In genomic region chr9:108569381-108570206, GRCm38 (mm10) we compare ENCODE assay signal across 8 mouse cellular contexts. TPM values are rescaled to one million over a fixed set of nuclear protein-coding genes. Genes with fewer than 3 reads are reported as not detected.
DNase-seq lines count a peak whose midpoint lies in the region; ATAC-seq lines count a peak whose summit lies in the region.

Dalrd3 (plus strand) TSS chr9:108569886.

- peaks cover 21% of the 10 kb centered on the region for H3K36me3 ChIP-seq in embryonic facial prominence, embryonic 11.5 days (replicated peaks; ENCODE audit: control insufficient read depth, insufficient read depth, low read depth, low read length)
- H3K36me3 ChIP-seq in limb, embryonic 13.5 days: peaks cover 54% of the 10 kb centered on the region
- H3K36me3 ChIP-seq in midbrain, embryonic 16.5 days (ENCODE audit: control insufficient read depth, insufficient read depth, low read length): peaks cover 29% of the 10 kb centered on the region

- H3K4me3 ChIP-seq in embryonic facial prominence, embryonic 11.5 days (ENCODE audit: low read depth, low read length): peak within 1 kb of the TSS; percentile 40
- peak within 1 kb of the TSS; percentile 71 for H3K4me3 ChIP-seq in limb, embryonic 13.5 days
- H3K4me3 ChIP-seq in midbrain, embryonic 16.5 days (ENCODE audit: low read depth, low read length): peak within 1 kb of the TSS; percentile 61

- ATAC-seq in embryonic facial prominence, embryonic 11.5 days (replicated peaks; ENCODE audit: insufficient number of reproducible peaks, low FRiP score, low TSS enrichment, low read depth): peak; percentile 65
- peak; percentile 45 for ATAC-seq in granulocyte monocyte progenitor cell, adult 5-6 weeks (replicated peaks; ENCODE audit: poor library complexity, severe bottlenecking)
- ATAC-seq in limb, embryonic 13.5 days (ENCODE audit: low FRiP score, low read depth): peak; percentile 63
- ATAC-seq in midbrain, embryonic 16.5 days: peak; percentile 70

- peak within 1 kb of the TSS; percentile 97 for H3K4me2 ChIP-seq in embryonic facial prominence, embryonic 11.5 days (ENCODE audit: low read depth, low read length)
- peak within 1 kb of the TSS; percentile 99 for H3K4me2 ChIP-seq in limb, embryonic 13.5 days (replicated peaks)
- H3K4me2 ChIP-seq in midbrain, embryonic 16.5 days (ENCODE audit: low read length): peak within 1 kb of the TSS; percentile 94

- peak within 1 kb of the TSS; percentile 41 for H3K27ac ChIP-seq in embryonic facial prominence, embryonic 11.5 days (replicated peaks; ENCODE audit: low read depth, low read length)
- H3K27ac ChIP-seq in limb, embryonic 13.5 days: peak within 1 kb of the TSS; percentile 65
- peak within 1 kb of the TSS; percentile 74 for H3K27ac ChIP-seq in midbrain, embryonic 16.5 days (ENCODE audit: low read length)

- WGBS in embryonic facial prominence, embryonic 11.5 days: 6% methylated on average over 42 of the region's 42 CpGs
- 7% methylated on average over 42 of the region's 42 CpGs for WGBS in limb, embryonic 13.5 days
- 6% methylated on average over 42 of the region's 42 CpGs for WGBS in midbrain, embryonic 16.5 days

- peaks cover 12% of the 10 kb centered on the region for H3K4me1 ChIP-seq in embryonic facial prominence, embryonic 11.5 days (ENCODE audit: control insufficient read depth, insufficient read depth, low read length)
- H3K4me1 ChIP-seq in limb, embryonic 13.5 days: peaks cover 43% of the 10 kb centered on the region
- H3K4me1 ChIP-seq in midbrain, embryonic 16.5 days (ENCODE audit: control insufficient read depth, insufficient read depth, low read length): peaks cover 40% of the 10 kb centered on the region

- peak; percentile 93 for DNase-seq in layer of hippocampus, adult 11-12 months (ENCODE audit: low spot score)
- DNase-seq in layer of hippocampus, adult 9-10 months (ENCODE audit: low spot score): no peak
- DNase-seq in embryonic facial prominence, embryonic 11.5 days (ENCODE audit: low spot score): peak; percentile 97
- DNase-seq in kidney, adult 11 months: peak; percentile 96
- DNase-seq in spleen, postnatal 10 days (ENCODE audit: low spot score in 2 of 2): peak; percentile 73 to 90

- peak within 1 kb of the TSS; percentile 63 for H3K9ac ChIP-seq in embryonic facial prominence, embryonic 11.5 days (replicated peaks; ENCODE audit: low read length)
- H3K9ac ChIP-seq in limb, embryonic 13.5 days: peak within 1 kb of the TSS; percentile 78
- peak within 1 kb of the TSS; percentile 67 for H3K9ac ChIP-seq in midbrain, embryonic 16.5 days (ENCODE audit: low read depth, low read length)

- no peaks in the 10 kb centered on the region for H3K27me3 ChIP-seq in embryonic facial prominence, embryonic 11.5 days (ENCODE audit: control insufficient read depth, insufficient read depth, low read length)
- no peaks in the 10 kb centered on the region for H3K27me3 ChIP-seq in limb, embryonic 13.5 days
- no peaks in the 10 kb centered on the region for H3K27me3 ChIP-seq in midbrain, embryonic 16.5 days (ENCODE audit: control insufficient read depth, insufficient read depth, low read depth, low read length)

- no peaks in the 10 kb centered on the region for H3K9me3 ChIP-seq in embryonic facial prominence, embryonic 11.5 days (replicated peaks; ENCODE audit: control insufficient read depth, low read length)
- H3K9me3 ChIP-seq in limb, embryonic 13.5 days: no peaks in the 10 kb centered on the region
- H3K9me3 ChIP-seq in midbrain, embryonic 16.5 days (replicated peaks; ENCODE audit: control insufficient read depth, low read length, poor library complexity, severe bottlenecking): no peaks in the 10 kb centered on the region

RNA-seq across cellular contexts. Expression of gene Dalrd3, which starts in this region (rescaled TPM):
- 167 and 185 TPM in 2 replicates for polyA plus RNA-seq in embryonic facial prominence, embryonic 11.5 days (2014; fragmentation: Nextera tagmentation; extraction: Ambion mirVana)
- total RNA-seq in granulocyte monocyte progenitor cell, adult 5-6 weeks (2014; fragmentation: Nextera tagmentation): 91.3 and 111 TPM in 2 replicates
- total RNA-seq in granulocyte monocyte progenitor cell, adult 5-6 weeks (2017): 38.1 and 45.2 TPM in 2 replicates
- polyA plus RNA-seq in limb, embryonic 13.5 days (2015; fragmentation: Nextera tagmentation; extraction: Ambion mirVana): 175 and 192 TPM in 2 replicates
- 350 and 361 TPM in 2 replicates for polyA plus RNA-seq in midbrain, embryonic 16.5 days (2015; fragmentation: Nextera tagmentation; extraction: Ambion mirVana)
